Mouse (Mus musculus) frontal cortex, adult (tissue): Measurements from ENCODE around the gene Prps1.
A peak's percentile ranks its signal among the peaks of the same experiment; 100 is the strongest.
"Not testable (repeated sequence)": the region's sequence is repeated elsewhere in the genome, so short reads cannot be mapped to it uniquely, and the experiment has no call there.

Source experiments
- ATAC-seq: cut with Nextera tagmentation; 2 replicates; pipeline ENCODE4 v1.9.2; 2017; ENCODE audit warnings: mild to moderate bottlenecking, moderate library complexity, mixed read lengths; ENCODE audit not compliant: low TSS enrichment

The Prps1 gene

GRCm38 (mm10) chrX:140456279-140456731, at the start of gene Prps1:
Prps1 (plus strand) TSS chrX:140456613.
- ATAC-seq = peak; percentile 99

GRCm38 (mm10) chrX:140407593-140407992, 48.8 kb upstream of the Prps1 start:
- ATAC-seq = no peak

- ATAC-seq = peak; percentile 94
Measured at GRCm38 (mm10) chrX:140418467-140418866, 37.9 kb upstream of the Prps1 start.

GRCm38 (mm10) chrX:140427124-140427523, 29.3 kb upstream of the Prps1 start:
- ATAC-seq = no peak

GRCm38 (mm10) chrX:140428252-140428651, 28.2 kb upstream of the Prps1 start:
- ATAC-seq = no peak

GRCm38 (mm10) chrX:140429985-140430384, 26.4 kb upstream of the Prps1 start:
- no peak; the same call in 1 of the 2 replicates for ATAC-seq

- peak; percentile 66 for ATAC-seq
Measured at GRCm38 (mm10) chrX:140430506-140430905, 25.9 kb upstream of the Prps1 start.

- ATAC-seq = no peak
Measured at GRCm38 (mm10) chrX:140431981-140432380, 24.4 kb upstream of the Prps1 start.

GRCm38 (mm10) chrX:140432786-140433185, 23.6 kb upstream of the Prps1 start:
- no peak for ATAC-seq

GRCm38 (mm10) chrX:140437906-140438305, 18.5 kb upstream of the Prps1 start:
- no peak for ATAC-seq

- ATAC-seq = no peak
Measured at GRCm38 (mm10) chrX:140445551-140445950, 10.9 kb upstream of the Prps1 start.

- no peak for ATAC-seq
Measured at GRCm38 (mm10) chrX:140450071-140450470, 6.3 kb upstream of the Prps1 start.

- peak; percentile 72 for ATAC-seq
Measured at GRCm38 (mm10) chrX:140456751-140457491, 508 bp downstream of the Prps1 start.

GRCm38 (mm10) chrX:140457502-140457901, 1.1 kb downstream of the Prps1 start:
- ATAC-seq = 0 out of 2 replicates have a peak, but pooled peaks have one; percentile 21

- no peak for ATAC-seq
Measured at GRCm38 (mm10) chrX:140478231-140478630, 21.8 kb downstream of the Prps1 start.

GRCm38 (mm10) chrX:140479171-140479570, 22.8 kb downstream of the Prps1 start:
- ATAC-seq = no peak; the same call in 1 of the 2 replicates

GRCm38 (mm10) chrX:140489174-140489573, 32.8 kb downstream of the Prps1 start:
- no peak for ATAC-seq

GRCm38 (mm10) chrX:140490203-140490602, 33.8 kb downstream of the Prps1 start:
- no peak for ATAC-seq

GRCm38 (mm10) chrX:140491884-140492571, 35.6 kb downstream of the Prps1 start:
- ATAC-seq = peak; percentile 77; the same call in 1 of the 2 replicates

- ATAC-seq = no peak
Measured at GRCm38 (mm10) chrX:140493527-140494029, 37.2 kb downstream of the Prps1 start.

- no peak for ATAC-seq
Measured at GRCm38 (mm10) chrX:140494170-140494569, 37.8 kb downstream of the Prps1 start.

GRCm38 (mm10) chrX:140498431-140498830, 42.0 kb downstream of the Prps1 start:
- ATAC-seq = not testable (repeated sequence)

GRCm38 (mm10) chrX:140500306-140500705, 43.9 kb downstream of the Prps1 start:
- no peak for ATAC-seq
